Mouse (Mus musculus) neural tube, embryonic 15.5 days (tissue): ENCODE results near the gene Pank3. TPM values are rescaled to one million over a fixed set of nuclear protein-coding genes. Genes with fewer than 3 reads are reported as not detected.

ENCODE experiments used
- ATAC-seq: fragments of 200-750 bp; cut with Nextera tagmentation; 2 replicates; pipeline ENCODE4 v1.8.0; 2017; ENCODE audit warnings: mild to moderate bottlenecking, moderate TSS enrichment, moderate library complexity; ENCODE audit not compliant: low FRiP score
- H3K27ac ChIP-seq: fragments of 300-500 bp; sonication (generic); replicated peaks from 2 replicates; pipeline ENCODE4 v1.5.1; 2015; ENCODE audit warnings: mild to moderate bottlenecking, inconsistent platforms
- H3K27me3 ChIP-seq: fragments of 300-500 bp; sonication (generic); replicated peaks from 2 replicates; pipeline ENCODE4 v1.6.1; 2015; ENCODE audit warnings: inconsistent platforms
- H3K36me3 ChIP-seq: fragments of 300-500 bp; sonication (generic); 2 replicates; pipeline ENCODE4 v1.6.1; 2015; ENCODE audit warnings: inconsistent platforms
- H3K4me1 ChIP-seq: fragments of 300-500 bp; sonication (generic); 2 replicates; pipeline ENCODE4 v1.6.1; 2015; ENCODE audit warnings: inconsistent platforms
- H3K4me2 ChIP-seq: fragments of 300-500 bp; sonication (generic); 2 replicates; pipeline ENCODE4 v1.6.1; 2015; ENCODE audit warnings: inconsistent platforms, mild to moderate bottlenecking, moderate library complexity
- H3K4me3 ChIP-seq: fragments of 300-500 bp; sonication (generic); replicated peaks from 2 replicates; pipeline ENCODE4 v1.5.1; 2015; ENCODE audit warnings: mild to moderate bottlenecking, inconsistent platforms
- H3K9ac ChIP-seq: fragments of 300-500 bp; sonication (generic); replicated peaks from 2 replicates; pipeline ENCODE4 v1.6.1; 2015; ENCODE audit warnings: mild to moderate bottlenecking, inconsistent platforms
- H3K9me3 ChIP-seq: fragments of 300-500 bp; sonication (generic); replicated peaks from 2 replicates; pipeline ENCODE4 v1.6.1; 2016; ENCODE audit warnings: inconsistent platforms
- WGBS: fragments of 180-500 bp; shearing (Covaris S2); methylation state at CpG from one replicate; pipeline ENCODE4 v1.1.7; 2015; ENCODE audit warnings: mixed read lengths; 5-methylcytosine and 5-hydroxymethylcytosine counted together
- polyA plus RNA-seq: library from polyadenylated mRNA; unstranded; fragments of >200 nt; fragmentation: Nextera tagmentation; extraction: Ambion mirVana; gene quantifications from 2 replicates; pipeline ENCODE4 v1.2.1, GENCODE M21; 2015

The Pank3 gene
- 19.0 and 19.8 TPM in 2 replicates for polyA plus RNA-seq

- Histone ChIP-seq H3K27me3 (no peaks in the 10 kb centered on the region), H3K4me3 (peak within 1 kb of the TSS; percentile 94), H3K9me3 (no peaks in the 10 kb centered on the region), H3K36me3 (peaks cover 3% of the 10 kb centered on the region; the same call in 1 of the 2 replicates), H3K4me2 (peak within 1 kb of the TSS; percentile 69), H3K4me1 (peaks cover 24% of the 10 kb centered on the region), H3K9ac (peak within 1 kb of the TSS; percentile 97), H3K27ac (peak within 1 kb of the TSS; percentile 95)
- WGBS, result under 1% methylated on average over 44 of the region's 50 CpGs
- peak; percentile 100 for ATAC-seq
These were observed at the start of gene Pank3 for GRCm38 (mm10) chr11:35769188-35769745. Gene Pank3 (plus strand): TSS chr11:35769484.

GRCm38 (mm10) chr11:35723876-35724275 is 45.4 kb upstream of the Pank3 start:
- H3K36me3 ChIP-seq, result no peaks in the 10 kb centered on the region
- no peaks in the 10 kb centered on the region for H3K4me1 ChIP-seq
- no peak overlapping the region for H3K9ac ChIP-seq
- ATAC-seq, result no peak
- H3K27me3 ChIP-seq, result no peaks in the 10 kb centered on the region
- H3K4me2 ChIP-seq, result no peak overlapping the region
- H3K27ac ChIP-seq, result no peak overlapping the region
- H3K4me3 ChIP-seq, result no peak overlapping the region
- 85% methylated on average over 5 of the region's 5 CpGs for WGBS
- H3K9me3 ChIP-seq, result no peaks in the 10 kb centered on the region

GRCm38 (mm10) chr11:35726341-35726846 is 42.9 kb upstream of the Pank3 start:
- H3K27me3 ChIP-seq, result no peaks in the 10 kb centered on the region
- 76% methylated on average over 8 of the region's 8 CpGs for WGBS
- ATAC-seq, result no peak
- H3K4me2 ChIP-seq, result no peak overlapping the region
- H3K9me3 ChIP-seq, result no peaks in the 10 kb centered on the region
- H3K36me3 ChIP-seq, result no peaks in the 10 kb centered on the region
- peaks cover 9% of the 10 kb centered on the region for H3K4me1 ChIP-seq
- H3K4me3 ChIP-seq, result no peak overlapping the region
- H3K27ac ChIP-seq, result no peak overlapping the region
- no peak overlapping the region for H3K9ac ChIP-seq

- no peaks in the 10 kb centered on the region for H3K36me3 ChIP-seq
- H3K9ac ChIP-seq, result no peak overlapping the region
- no peak overlapping the region for H3K27ac ChIP-seq
- no peaks in the 10 kb centered on the region for H3K27me3 ChIP-seq
- H3K4me2 ChIP-seq, result no peak overlapping the region
- peaks cover 9% of the 10 kb centered on the region for H3K4me1 ChIP-seq
- H3K4me3 ChIP-seq, result no peak overlapping the region
- WGBS, result 88% methylated on average over 1 of the region's 1 CpGs
- ATAC-seq, result no peak
- no peaks in the 10 kb centered on the region for H3K9me3 ChIP-seq
These were observed 41.1 kb upstream of the Pank3 start for GRCm38 (mm10) chr11:35728200-35728599.

GRCm38 (mm10) chr11:35729186-35729585 is 40.1 kb upstream of the Pank3 start:
- no peak overlapping the region for H3K4me3 ChIP-seq
- H3K27me3 ChIP-seq, result no peaks in the 10 kb centered on the region
- no peak overlapping the region for H3K4me2 ChIP-seq
- no peaks in the 10 kb centered on the region for H3K36me3 ChIP-seq
- H3K9ac ChIP-seq, result no peak overlapping the region
- no peak overlapping the region for H3K27ac ChIP-seq
- no peaks in the 10 kb centered on the region for H3K9me3 ChIP-seq
- WGBS, result 17% methylated on average over 5 of the region's 5 CpGs
- H3K4me1 ChIP-seq, result peaks cover 9% of the 10 kb centered on the region
- no peak for ATAC-seq

- H3K9ac ChIP-seq, result no peak overlapping the region
- no peaks in the 10 kb centered on the region for H3K9me3 ChIP-seq
- H3K27ac ChIP-seq, result no peak overlapping the region
- 72% methylated on average over 1 of the region's 1 CpGs for WGBS
- no peak for ATAC-seq
- H3K4me2 ChIP-seq, result no peak overlapping the region
- peaks cover 9% of the 10 kb centered on the region for H3K4me1 ChIP-seq
- H3K4me3 ChIP-seq, result no peak overlapping the region
- H3K36me3 ChIP-seq, result no peaks in the 10 kb centered on the region
- H3K27me3 ChIP-seq, result no peaks in the 10 kb centered on the region
These were observed 36.9 kb upstream of the Pank3 start for GRCm38 (mm10) chr11:35732366-35732765.

- Histone ChIP-seq H3K4me3 (no peak overlapping the region), H3K9me3 (no peaks in the 10 kb centered on the region), H3K4me2 (no peak overlapping the region), H3K4me1 (no peaks in the 10 kb centered on the region), H3K9ac (no peak overlapping the region), H3K27ac (no peak overlapping the region), H3K27me3 (no peaks in the 10 kb centered on the region), H3K36me3 (no peaks in the 10 kb centered on the region)
- WGBS, result 77% methylated on average over 2 of the region's 2 CpGs
- ATAC-seq, result no peak
These were observed 32.5 kb upstream of the Pank3 start for GRCm38 (mm10) chr11:35736817-35737216.

GRCm38 (mm10) chr11:35737262-35737661 is 32.0 kb upstream of the Pank3 start:
- H3K4me2 ChIP-seq, result no peak overlapping the region
- ATAC-seq, result no peak
- no peaks in the 10 kb centered on the region for H3K4me1 ChIP-seq
- H3K4me3 ChIP-seq, result no peak overlapping the region
- no peaks in the 10 kb centered on the region for H3K27me3 ChIP-seq
- WGBS, result 96% methylated on average over 2 of the region's 2 CpGs
- H3K36me3 ChIP-seq, result no peaks in the 10 kb centered on the region
- no peaks in the 10 kb centered on the region for H3K9me3 ChIP-seq
- H3K27ac ChIP-seq, result no peak overlapping the region
- no peak overlapping the region for H3K9ac ChIP-seq

GRCm38 (mm10) chr11:35738102-35738501 is 31.2 kb upstream of the Pank3 start:
- Histone ChIP-seq H3K9ac (no peak overlapping the region), H3K27ac (no peak overlapping the region), H3K4me3 (no peak overlapping the region), H3K27me3 (no peaks in the 10 kb centered on the region), H3K4me1 (no peaks in the 10 kb centered on the region), H3K36me3 (no peaks in the 10 kb centered on the region), H3K4me2 (no peak overlapping the region), H3K9me3 (no peaks in the 10 kb centered on the region)
- no peak for ATAC-seq
- 84% methylated on average over 3 of the region's 3 CpGs for WGBS

- WGBS, result 81% methylated on average over 6 of the region's 6 CpGs
- ATAC-seq, result no peak
- H3K4me2 ChIP-seq, result no peak overlapping the region
- no peak overlapping the region for H3K27ac ChIP-seq
- no peaks in the 10 kb centered on the region for H3K36me3 ChIP-seq
- H3K4me1 ChIP-seq, result no peaks in the 10 kb centered on the region
- no peak overlapping the region for H3K4me3 ChIP-seq
- H3K27me3 ChIP-seq, result no peaks in the 10 kb centered on the region
- no peaks in the 10 kb centered on the region for H3K9me3 ChIP-seq
- H3K9ac ChIP-seq, result no peak overlapping the region
These were observed 25.7 kb upstream of the Pank3 start for GRCm38 (mm10) chr11:35743586-35743985.

- Histone ChIP-seq H3K27me3 (no peaks in the 10 kb centered on the region), H3K4me1 (no peaks in the 10 kb centered on the region), H3K9ac (no peak overlapping the region), H3K4me2 (no peak overlapping the region), H3K9me3 (no peaks in the 10 kb centered on the region), H3K4me3 (no peak overlapping the region), H3K36me3 (no peaks in the 10 kb centered on the region), H3K27ac (no peak overlapping the region)
- 93% methylated on average over 6 of the region's 6 CpGs for WGBS
- no peak for ATAC-seq
These were observed 24.7 kb upstream of the Pank3 start for GRCm38 (mm10) chr11:35744571-35744970.

GRCm38 (mm10) chr11:35750578-35750977 is 18.7 kb upstream of the Pank3 start:
- WGBS, result 87% methylated on average over 8 of the region's 8 CpGs
- Histone ChIP-seq H3K4me1 (0 out of 2 replicates have a peak, but pooled peaks cover 3% of the 10 kb centered on the region), H3K9ac (no peak overlapping the region), H3K9me3 (no peaks in the 10 kb centered on the region), H3K4me3 (no peak overlapping the region), H3K27ac (no peak overlapping the region), H3K27me3 (no peaks in the 10 kb centered on the region), H3K36me3 (no peaks in the 10 kb centered on the region), H3K4me2 (no peak overlapping the region)
- no peak for ATAC-seq
